Mouse (Mus musculus): Measurements from ENCODE around the gene Pkd1. TPM values are rescaled to one million over a fixed set of nuclear protein-coding genes. Genes with fewer than 3 reads are reported as not detected.

Pkd1 gene
- polyA plus RNA-seq, 1 experiment from 2014 or later: 2.6 TPM

DNA sequence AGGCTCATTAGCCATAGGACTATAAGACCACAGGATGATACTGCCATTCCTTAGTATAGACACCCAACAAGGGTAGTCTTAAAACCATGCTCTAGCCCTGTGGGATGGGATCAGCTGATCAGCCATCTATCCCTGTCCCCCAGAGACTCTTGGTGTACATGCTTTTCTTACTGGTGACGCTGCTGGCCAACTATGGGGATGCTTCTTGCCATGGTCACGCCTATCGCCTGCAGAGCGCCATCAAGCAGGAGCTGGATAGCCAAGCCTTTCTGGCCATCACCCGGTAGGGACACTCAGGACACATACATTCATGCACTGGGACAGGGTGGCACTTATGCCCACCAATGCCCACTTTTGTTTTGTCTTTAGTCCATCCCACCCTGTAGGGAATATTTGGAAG, 42.1 kb downstream of the Pkd1 start:
- Histone ChIP-seq H3K4me2 (no peak overlapping the region), H3K9ac (no peak overlapping the region), H3K36me3 (replicated peaks) (peaks cover 57% of the 10 kb centered on the region), H3K4me1 (replicated peaks) (no peaks in the 10 kb centered on the region), H3K4me3 (replicated peaks) (no peak overlapping the region), H3K27ac (replicated peaks) (no peak overlapping the region), H3K27me3 (no peaks in the 10 kb centered on the region), H3K9me3 (replicated peaks) (no peaks in the 10 kb centered on the region)
- ATAC-seq (ENCODE audit: insufficient read depth): no peak
- WGBS (ENCODE audit: insufficient replicate concordance): 82% methylated on average over 5 of the region's 5 CpGs

DNA sequence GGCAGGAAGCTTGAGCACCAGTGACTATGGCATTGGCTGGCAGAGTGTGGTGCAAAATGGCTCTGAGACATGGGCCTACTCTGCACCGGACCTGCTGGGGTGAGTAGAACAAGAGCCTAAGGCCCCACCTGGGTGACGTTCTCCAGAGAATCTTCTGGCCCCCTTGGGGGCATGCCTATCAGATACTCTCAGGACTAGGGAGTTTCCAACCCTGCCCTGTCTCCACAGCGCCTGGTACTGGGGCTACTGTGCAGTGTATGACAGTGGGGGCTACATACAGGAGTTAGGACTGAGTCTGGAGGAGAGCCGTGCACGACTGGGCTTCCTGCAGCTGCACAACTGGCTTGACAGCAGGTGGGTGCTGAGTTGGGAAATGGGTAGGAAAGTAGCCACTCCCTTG, 43.6 kb downstream of the Pkd1 start:
- H3K36me3 ChIP-seq (replicated peaks): peaks cover 58% of the 10 kb centered on the region
- no peak for ATAC-seq (ENCODE audit: insufficient read depth)

DNA sequence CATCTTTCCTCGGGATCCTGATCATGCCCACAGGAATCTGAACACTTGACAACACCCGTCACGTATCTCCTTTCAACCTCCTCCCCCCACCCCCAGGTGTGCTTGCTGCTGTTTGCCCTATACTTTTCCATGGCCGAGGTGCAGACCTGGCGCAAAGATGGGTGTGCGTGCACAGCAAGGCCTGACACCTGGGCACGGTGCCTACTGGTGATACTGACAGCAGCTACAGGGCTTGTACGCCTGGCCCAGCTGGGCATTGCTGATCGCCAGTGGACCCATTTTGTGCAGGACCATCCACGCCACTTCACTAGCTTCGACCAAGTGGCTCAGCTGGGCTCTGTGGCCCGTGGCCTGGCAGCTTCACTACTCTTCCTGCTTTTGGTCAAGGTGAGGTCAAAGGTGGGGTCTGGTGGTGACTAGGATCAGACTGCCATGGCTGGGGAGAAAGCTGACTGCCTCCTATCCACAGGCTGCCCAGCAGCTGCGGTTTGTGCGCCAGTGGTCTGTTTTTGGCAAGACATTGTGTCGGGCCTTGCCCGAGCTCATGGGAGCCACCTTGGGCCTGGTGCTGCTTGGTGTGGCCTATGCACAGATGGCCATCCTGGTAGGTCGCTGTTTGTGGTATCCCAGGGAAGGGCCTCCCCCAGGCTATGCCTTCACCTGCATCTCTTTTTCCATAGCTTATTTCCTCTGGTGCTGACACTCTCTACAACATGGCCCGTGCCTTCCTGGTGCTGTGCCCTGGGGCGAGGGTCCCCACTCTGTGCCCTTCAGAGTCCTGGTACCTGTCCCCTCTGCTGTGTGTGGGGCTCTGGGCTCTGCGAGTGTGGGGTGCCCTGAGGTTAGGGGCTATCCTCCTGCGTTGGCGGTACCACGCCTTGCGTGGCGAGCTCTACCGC, 44.6 kb downstream of the Pkd1 start:
- H3K9ac ChIP-seq: no peak overlapping the region
- H3K9me3 ChIP-seq (replicated peaks): no peaks in the 10 kb centered on the region
- ATAC-seq (ENCODE audit: insufficient read depth): no peak
- no peaks in the 10 kb centered on the region for H3K27me3 ChIP-seq
- peaks cover 68% of the 10 kb centered on the region for H3K36me3 ChIP-seq (replicated peaks)
- no peak overlapping the region for H3K27ac ChIP-seq (replicated peaks)
- H3K4me3 ChIP-seq (replicated peaks): no peak overlapping the region
- H3K4me1 ChIP-seq (replicated peaks): no peaks in the 10 kb centered on the region
- no peak overlapping the region for H3K4me2 ChIP-seq
- WGBS (ENCODE audit: insufficient replicate concordance): 85% methylated on average over 26 of the region's 26 CpGs

More for the DNA sequence above, 43.6 kb downstream of the Pkd1 start:
- no peak overlapping the region for H3K27ac ChIP-seq (replicated peaks)
- no peaks in the 10 kb centered on the region for H3K9me3 ChIP-seq (replicated peaks)
- no peak overlapping the region for H3K4me2 ChIP-seq
- H3K27me3 ChIP-seq: no peaks in the 10 kb centered on the region
- no peak overlapping the region for H3K4me3 ChIP-seq (replicated peaks)
- H3K9ac ChIP-seq: no peak overlapping the region
- H3K4me1 ChIP-seq (replicated peaks): no peaks in the 10 kb centered on the region
- WGBS (ENCODE audit: insufficient replicate concordance): 69% methylated on average over 5 of the region's 5 CpGs

DNA sequence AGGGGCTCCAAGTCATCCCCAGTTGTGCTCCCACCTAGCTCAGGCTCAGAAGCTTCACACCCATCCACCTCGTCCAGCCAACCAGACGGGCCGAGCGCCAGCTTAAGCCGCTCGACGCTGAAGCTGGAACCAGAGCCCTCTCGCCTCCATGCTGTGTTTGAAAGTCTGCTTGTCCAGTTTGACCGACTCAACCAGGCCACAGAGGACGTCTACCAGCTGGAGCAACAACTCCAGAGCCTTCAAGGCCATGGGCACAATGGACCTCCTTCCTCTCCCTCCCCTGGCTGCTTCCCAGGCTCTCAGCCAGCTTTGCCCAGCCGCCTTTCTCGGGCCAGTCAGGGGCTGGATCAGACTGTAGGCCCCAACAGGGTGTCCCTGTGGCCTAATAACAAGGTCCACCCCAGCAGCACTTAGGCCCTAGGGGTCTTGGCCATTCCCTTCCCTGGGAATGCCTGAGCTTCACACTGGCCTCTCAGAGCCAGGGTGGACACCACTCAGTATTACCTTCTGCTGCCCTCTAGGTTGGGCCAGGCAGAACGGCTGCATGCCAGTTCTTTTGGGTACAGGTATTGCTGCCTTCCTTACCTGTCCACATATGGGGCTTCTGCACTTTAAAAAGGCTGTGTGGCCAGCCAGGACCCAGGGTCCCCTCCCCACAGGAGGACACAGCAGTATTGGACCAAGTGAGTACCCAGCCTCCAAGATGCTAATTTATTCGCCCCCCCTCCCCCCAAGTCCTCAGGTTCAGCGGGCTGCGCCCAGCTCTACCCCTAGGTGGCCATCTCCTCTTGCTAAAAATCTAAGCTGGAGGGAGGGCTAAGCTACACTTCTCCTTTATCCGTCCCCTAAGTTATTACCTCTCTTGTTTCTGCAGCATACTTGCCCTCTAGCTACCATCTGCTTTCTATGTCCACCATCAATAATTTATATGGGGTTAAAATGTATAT, 45.8 kb downstream of the Pkd1 start:
- Histone ChIP-seq H3K4me1 (replicated peaks) (no peaks in the 10 kb centered on the region), H3K36me3 (replicated peaks) (peaks cover 78% of the 10 kb centered on the region), H3K27me3 (no peaks in the 10 kb centered on the region), H3K9me3 (replicated peaks) (no peaks in the 10 kb centered on the region), H3K9ac (no peak overlapping the region), H3K27ac (replicated peaks) (no peak overlapping the region), H3K4me2 (no peak overlapping the region), H3K4me3 (replicated peaks) (no peak overlapping the region)
- ATAC-seq (ENCODE audit: insufficient read depth): no peak
- WGBS (ENCODE audit: insufficient replicate concordance): 79% methylated on average over 17 of the region's 17 CpGs

DNA sequence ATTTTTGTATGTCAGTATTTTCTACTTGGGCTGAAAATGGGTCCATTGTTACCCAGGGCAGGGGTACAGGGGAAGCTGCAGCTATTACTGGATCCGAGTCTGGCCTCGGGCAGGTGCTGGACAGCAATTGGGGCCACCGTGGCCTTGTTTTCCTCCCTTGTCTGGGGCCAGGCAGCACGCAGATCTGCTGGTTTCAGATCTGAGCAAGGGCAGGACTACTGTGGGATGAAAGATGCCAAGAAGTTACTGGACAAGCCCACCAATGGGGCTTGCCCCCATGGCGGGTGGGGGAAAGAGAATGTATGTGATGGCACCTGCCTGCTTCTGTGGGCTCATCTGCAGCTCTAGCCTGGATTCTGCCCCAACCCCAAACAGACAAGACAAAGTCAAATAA, 46.4 kb downstream of the Pkd1 start:
- Histone ChIP-seq H3K9ac (no peak overlapping the region), H3K27ac (replicated peaks) (no peak overlapping the region), H3K4me1 (replicated peaks) (no peaks in the 10 kb centered on the region), H3K4me3 (replicated peaks) (no peak overlapping the region), H3K27me3 (no peaks in the 10 kb centered on the region), H3K4me2 (no peak overlapping the region), H3K36me3 (replicated peaks) (peaks cover 79% of the 10 kb centered on the region), H3K9me3 (replicated peaks) (no peaks in the 10 kb centered on the region)
- WGBS (ENCODE audit: insufficient replicate concordance): 68% methylated on average over 5 of the region's 5 CpGs
- ATAC-seq (ENCODE audit: insufficient read depth): no peak

DNA sequence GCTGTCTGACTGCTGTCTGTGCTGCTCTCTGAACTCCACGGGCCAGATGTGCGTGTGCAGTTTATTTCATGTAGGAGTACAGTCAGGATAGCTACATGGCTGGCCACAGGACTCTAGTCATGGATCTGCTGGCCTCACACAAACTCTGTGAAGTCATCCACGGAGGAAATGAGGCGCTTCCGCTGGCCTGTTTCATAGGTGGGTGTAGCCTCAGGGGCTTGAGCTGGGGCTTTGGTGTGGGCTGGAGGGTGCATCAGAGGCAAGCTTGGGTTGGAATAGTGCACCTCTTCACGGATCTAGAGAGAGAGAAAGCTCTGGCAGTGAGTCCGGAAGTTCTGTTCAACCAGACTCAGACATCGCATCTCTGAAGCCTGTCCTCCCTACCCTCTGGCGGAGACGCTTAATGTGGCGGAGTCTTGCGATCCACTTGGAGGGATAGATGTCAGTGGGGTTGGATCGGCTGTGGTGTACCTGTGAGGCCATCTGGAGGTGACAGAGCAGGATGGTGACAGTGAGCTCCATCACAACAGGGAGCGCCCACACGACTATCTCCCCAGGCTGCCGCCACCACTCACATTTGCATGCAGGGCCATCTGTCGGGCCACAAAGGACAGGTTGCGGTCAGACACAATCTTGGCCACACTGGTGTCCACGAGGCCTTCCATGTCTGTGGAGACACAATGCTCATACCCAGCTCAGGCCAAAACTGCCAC, 47.0 kb downstream of the Pkd1 start:
- Histone ChIP-seq H3K27me3 (no peaks in the 10 kb centered on the region), H3K36me3 (replicated peaks) (peaks cover 83% of the 10 kb centered on the region), H3K9me3 (replicated peaks) (no peaks in the 10 kb centered on the region), H3K4me3 (replicated peaks) (no peak overlapping the region), H3K4me2 (no peak overlapping the region), H3K4me1 (replicated peaks) (no peaks in the 10 kb centered on the region), H3K9ac (no peak overlapping the region), H3K27ac (replicated peaks) (no peak overlapping the region)
- ATAC-seq (ENCODE audit: insufficient read depth): no peak
- 85% methylated on average over 19 of the region's 19 CpGs for WGBS (ENCODE audit: insufficient replicate concordance)

DNA sequence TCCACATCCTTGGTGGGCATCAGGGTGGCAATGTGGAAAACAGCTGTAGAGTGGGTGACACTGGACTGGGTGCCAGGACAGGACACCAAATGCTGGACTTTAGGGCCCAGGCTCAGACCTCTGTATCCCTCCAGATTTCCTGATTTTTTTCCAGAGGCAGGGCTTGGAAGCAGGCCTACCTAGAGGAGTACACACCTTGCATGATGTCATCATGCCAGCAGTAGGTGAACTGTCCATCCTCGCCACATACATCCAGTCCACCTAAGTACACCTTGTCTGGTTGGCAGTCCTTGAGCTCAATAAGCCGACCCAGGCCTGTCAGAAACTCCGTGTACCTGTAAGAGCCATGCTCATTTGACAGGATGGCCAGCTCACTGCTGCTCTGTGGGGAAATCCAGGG, 48.4 kb downstream of the Pkd1 start:
- H3K4me3 ChIP-seq (replicated peaks): no peak overlapping the region
- 79% methylated on average over 3 of the region's 3 CpGs for WGBS (ENCODE audit: insufficient replicate concordance)
- ATAC-seq (ENCODE audit: insufficient read depth): no peak
- H3K4me1 ChIP-seq (replicated peaks): no peaks in the 10 kb centered on the region
- H3K27me3 ChIP-seq: no peaks in the 10 kb centered on the region
- H3K9ac ChIP-seq: no peak overlapping the region
- no peak overlapping the region for H3K4me2 ChIP-seq
- H3K27ac ChIP-seq (replicated peaks): no peak overlapping the region
- peaks cover 88% of the 10 kb centered on the region for H3K36me3 ChIP-seq (replicated peaks)
- no peaks in the 10 kb centered on the region for H3K9me3 ChIP-seq (replicated peaks)

DNA sequence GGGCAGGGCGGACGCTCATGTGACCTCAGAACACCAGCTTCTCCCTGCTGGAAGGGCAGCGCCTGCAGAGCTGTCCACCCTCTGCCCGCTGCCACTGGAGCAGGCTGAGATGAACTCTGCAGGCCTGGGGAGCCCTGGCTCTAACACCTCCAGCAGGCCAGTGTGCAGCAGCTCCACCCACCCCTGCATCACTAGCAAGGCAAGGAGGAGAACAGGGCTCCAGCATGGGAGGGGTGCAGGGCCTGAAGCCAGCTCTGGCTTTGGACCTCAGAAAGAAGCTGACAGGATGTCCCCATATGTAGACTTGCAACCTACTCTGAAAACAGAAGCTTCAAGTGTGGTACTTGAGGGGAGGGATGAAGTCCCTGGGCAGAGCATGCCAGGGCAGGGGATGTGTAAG, 50.9 kb downstream of the Pkd1 start:
- ATAC-seq (ENCODE audit: insufficient read depth): no peak
- Histone ChIP-seq H3K27me3 (no peaks in the 10 kb centered on the region), H3K4me2 (no peak overlapping the region), H3K9me3 (replicated peaks) (no peaks in the 10 kb centered on the region), H3K27ac (replicated peaks) (no peak overlapping the region), H3K36me3 (replicated peaks) (peaks cover 81% of the 10 kb centered on the region), H3K9ac (no peak overlapping the region), H3K4me1 (replicated peaks) (peaks cover 13% of the 10 kb centered on the region), H3K4me3 (replicated peaks) (no peak overlapping the region)
- 91% methylated on average over 4 of the region's 4 CpGs for WGBS (ENCODE audit: insufficient replicate concordance)

DNA sequence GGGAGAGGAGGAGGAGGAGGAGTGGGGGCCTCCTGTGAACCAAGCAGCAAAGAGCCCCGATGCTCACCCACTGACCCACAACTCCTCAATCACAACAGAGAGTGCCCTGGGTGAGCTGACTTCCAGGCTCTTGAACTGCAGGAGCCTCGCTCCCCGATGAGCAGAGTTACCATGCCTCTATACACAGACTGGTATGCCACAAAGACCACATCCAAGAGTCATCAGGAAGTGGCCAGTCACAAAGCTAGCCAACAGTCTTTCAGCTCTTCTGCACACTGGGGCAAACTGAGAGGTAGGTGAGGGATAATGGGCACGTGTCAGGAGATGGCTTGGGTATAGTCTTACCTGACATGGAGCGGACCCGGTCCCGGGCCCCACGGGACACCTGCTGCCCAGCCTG, 54.3 kb downstream of the Pkd1 start:
- no peak for ATAC-seq (ENCODE audit: insufficient read depth)
- Histone ChIP-seq H3K27me3 (no peaks in the 10 kb centered on the region), H3K4me1 (replicated peaks) (peaks cover 39% of the 10 kb centered on the region), H3K27ac (replicated peaks) (no peak overlapping the region), H3K4me2 (no peak overlapping the region), H3K36me3 (replicated peaks) (peaks cover 74% of the 10 kb centered on the region), H3K4me3 (replicated peaks) (no peak overlapping the region), H3K9me3 (replicated peaks) (no peaks in the 10 kb centered on the region), H3K9ac (no peak overlapping the region)
- 72% methylated on average over 8 of the region's 8 CpGs for WGBS (ENCODE audit: insufficient replicate concordance)

DNA sequence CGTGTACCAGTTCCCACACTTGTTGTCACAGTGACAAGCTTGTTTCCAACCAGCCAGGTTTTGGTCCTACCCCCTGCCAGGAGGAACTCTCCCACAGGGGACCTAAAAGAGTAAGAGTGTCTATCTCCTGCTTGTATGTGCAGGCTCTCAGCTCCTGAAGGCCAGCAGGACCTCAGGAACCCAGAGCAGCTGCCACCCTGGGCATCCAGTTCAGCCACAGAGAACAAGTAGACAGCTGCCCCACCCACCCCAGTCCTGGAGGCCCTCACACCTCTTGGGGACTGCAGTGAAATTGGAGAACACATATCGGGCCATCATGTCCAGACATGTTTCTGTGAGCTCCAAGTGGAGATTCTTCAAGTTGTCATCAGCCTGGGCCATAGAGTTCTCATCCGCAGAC, 54.9 kb downstream of the Pkd1 start:
- Histone ChIP-seq H3K27me3 (no peaks in the 10 kb centered on the region), H3K4me2 (no peak overlapping the region), H3K36me3 (replicated peaks) (peaks cover 68% of the 10 kb centered on the region), H3K9me3 (replicated peaks) (no peaks in the 10 kb centered on the region), H3K4me1 (replicated peaks) (peaks cover 45% of the 10 kb centered on the region), H3K27ac (replicated peaks) (no peak overlapping the region), H3K9ac (no peak overlapping the region), H3K4me3 (replicated peaks) (no peak overlapping the region)
- WGBS (ENCODE audit: insufficient replicate concordance): 86% methylated on average over 3 of the region's 3 CpGs
- ATAC-seq (ENCODE audit: insufficient read depth): no peak

DNA sequence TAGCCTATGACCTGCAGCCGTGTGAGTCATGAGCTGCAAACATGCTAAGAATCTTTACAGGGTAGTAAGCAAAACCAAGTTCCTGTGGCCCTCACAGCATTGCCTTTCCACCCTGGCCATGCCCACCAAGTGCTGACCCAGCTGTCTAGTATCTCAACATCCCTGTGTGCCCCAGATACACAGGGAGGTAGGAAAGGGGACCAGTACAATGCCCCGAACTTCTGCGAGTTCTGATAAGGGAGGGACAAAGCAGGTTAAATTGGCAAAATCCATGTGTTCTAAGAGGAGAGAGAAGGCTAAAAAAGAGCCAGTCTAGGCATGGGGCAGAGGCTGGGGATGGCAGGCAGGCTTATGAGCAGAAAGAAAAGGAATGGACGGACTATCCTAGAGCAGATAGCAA, 58.7 kb downstream of the Pkd1 start:
- no peaks in the 10 kb centered on the region for H3K27me3 ChIP-seq
- H3K27ac ChIP-seq (replicated peaks): peak overlapping the region; percentile 90
- H3K9ac ChIP-seq: peak overlapping the region; percentile 20; the same call in 1 of the 2 replicates
- H3K9me3 ChIP-seq (replicated peaks): no peaks in the 10 kb centered on the region
- H3K4me1 ChIP-seq (replicated peaks): peaks cover 61% of the 10 kb centered on the region
- peaks cover 42% of the 10 kb centered on the region for H3K36me3 ChIP-seq (replicated peaks)
- WGBS (ENCODE audit: insufficient replicate concordance): 37% methylated on average over 4 of the region's 4 CpGs
- peak overlapping the region; percentile 48 for H3K4me2 ChIP-seq
- H3K4me3 ChIP-seq (replicated peaks): no peak overlapping the region
- peak; percentile 72 for ATAC-seq (ENCODE audit: insufficient read depth)

Measured in liver, embryonic 15.5 days (tissue).